Mouse (Mus musculus): ENCODE data around the gene Dlg2. TPM values are rescaled to one million over a fixed set of nuclear protein-coding genes. Genes with fewer than 3 reads are reported as not detected.

Dlg2 gene
- polyA plus RNA-seq, 1 experiment from 2014 or later, result 4.1 TPM

GRCm38 (mm10) chr7:92479748-92480147 lies 2003.3 kb downstream of the Dlg2 start:
- 72% methylated on average over 2 of the region's 2 CpGs for WGBS
- Histone ChIP-seq H3K9ac (no peak overlapping the region), H3K27me3 (replicated peaks) (no peaks in the 10 kb centered on the region), H3K36me3 (no peaks in the 10 kb centered on the region), H3K4me2 (no peak overlapping the region), H3K27ac (no peak overlapping the region), H3K9me3 (no peaks in the 10 kb centered on the region), H3K4me3 (replicated peaks) (no peak overlapping the region), H3K4me1 (no peaks in the 10 kb centered on the region)
- no peak for ATAC-seq (ENCODE audit: insufficient read depth, low FRiP score, low read depth)

GRCm38 (mm10) chr7:92483346-92483745 lies 2006.9 kb downstream of the Dlg2 start:
- H3K9me3 ChIP-seq, result no peaks in the 10 kb centered on the region
- no peak overlapping the region for H3K27ac ChIP-seq
- no peak overlapping the region for H3K4me2 ChIP-seq
- no peaks in the 10 kb centered on the region for H3K36me3 ChIP-seq
- WGBS, result 76% methylated on average over 3 of the region's 3 CpGs
- ATAC-seq (ENCODE audit: insufficient read depth, low FRiP score, low read depth), result no peak
- H3K27me3 ChIP-seq (replicated peaks), result no peaks in the 10 kb centered on the region
- H3K9ac ChIP-seq, result no peak overlapping the region
- no peaks in the 10 kb centered on the region for H3K4me1 ChIP-seq
- no peak overlapping the region for H3K4me3 ChIP-seq (replicated peaks)

GRCm38 (mm10) chr7:92485881-92486710 lies 2009.6 kb downstream of the Dlg2 start:
- H3K4me2 ChIP-seq, result no peak overlapping the region
- no peak for ATAC-seq (ENCODE audit: insufficient read depth, low FRiP score, low read depth)

GRCm38 (mm10) chr7:92486878-92487277 lies 2010.4 kb downstream of the Dlg2 start:
- H3K4me1 ChIP-seq, result no peaks in the 10 kb centered on the region
- H3K27ac ChIP-seq, result no peak overlapping the region
- H3K9ac ChIP-seq, result no peak overlapping the region
- H3K36me3 ChIP-seq, result no peaks in the 10 kb centered on the region
- H3K9me3 ChIP-seq, result no peaks in the 10 kb centered on the region
- H3K27me3 ChIP-seq (replicated peaks), result no peaks in the 10 kb centered on the region
- H3K4me3 ChIP-seq (replicated peaks), result no peak overlapping the region
- no peak overlapping the region for H3K4me2 ChIP-seq
- WGBS, result 81% methylated on average over 4 of the region's 4 CpGs
- no peak for ATAC-seq (ENCODE audit: insufficient read depth, low FRiP score, low read depth)

More at GRCm38 (mm10) chr7:92485881-92486710, 2009.6 kb downstream of the Dlg2 start:
- Histone ChIP-seq H3K9me3 (no peaks in the 10 kb centered on the region), H3K27ac (no peak overlapping the region), H3K9ac (no peak overlapping the region), H3K4me3 (replicated peaks) (no peak overlapping the region), H3K27me3 (replicated peaks) (no peaks in the 10 kb centered on the region), H3K4me1 (no peaks in the 10 kb centered on the region), H3K36me3 (no peaks in the 10 kb centered on the region)
- 36% methylated on average over 3 of the region's 3 CpGs for WGBS

- Histone ChIP-seq H3K4me3 (replicated peaks) (no peak overlapping the region), H3K27ac (no peak overlapping the region), H3K36me3 (no peaks in the 10 kb centered on the region), H3K9ac (no peak overlapping the region), H3K9me3 (no peaks in the 10 kb centered on the region), H3K4me2 (no peak overlapping the region), H3K27me3 (replicated peaks) (no peaks in the 10 kb centered on the region), H3K4me1 (no peaks in the 10 kb centered on the region)
- 90% methylated on average over 1 of the region's 1 CpGs for WGBS
- ATAC-seq (ENCODE audit: insufficient read depth, low FRiP score, low read depth), result no peak
Observed at GRCm38 (mm10) chr7:92492262-92492661, 2015.8 kb downstream of the Dlg2 start.

GRCm38 (mm10) chr7:92493521-92493920 lies 2017.0 kb downstream of the Dlg2 start:
- Histone ChIP-seq H3K27me3 (replicated peaks) (no peaks in the 10 kb centered on the region), H3K27ac (no peak overlapping the region), H3K9ac (no peak overlapping the region), H3K4me2 (no peak overlapping the region), H3K4me1 (no peaks in the 10 kb centered on the region), H3K36me3 (no peaks in the 10 kb centered on the region), H3K4me3 (replicated peaks) (no peak overlapping the region), H3K9me3 (no peaks in the 10 kb centered on the region)
- WGBS, result 68% methylated on average over 2 of the region's 2 CpGs
- ATAC-seq (ENCODE audit: insufficient read depth, low FRiP score, low read depth), result no peak

Other genes with a start within 250 kb of the Dlg2 start
- not detected in 2 replicates for gene Ccdc83, start 210.9 kb upstream of the Dlg2 start, polyA plus RNA-seq (2015; fragmentation: Nextera tagmentation; extraction: Ambion mirVana)
- gene Sytl2, start 174.4 kb upstream of the Dlg2 start, polyA plus RNA-seq (2015; fragmentation: Nextera tagmentation; extraction: Ambion mirVana), result 15.0 and 16.5 TPM in 2 replicates
- gene Ccdc89, start 50.1 kb upstream of the Dlg2 start, polyA plus RNA-seq (2015; fragmentation: Nextera tagmentation; extraction: Ambion mirVana), result 1.3 and 1.5 TPM in 2 replicates
- 36.4 and 38.7 TPM in 2 replicates for gene Crebzf, start 33.9 kb upstream of the Dlg2 start, polyA plus RNA-seq (2015; fragmentation: Nextera tagmentation; extraction: Ambion mirVana)
- 111 and 122 TPM in 2 replicates for gene Tmem126a, start 19.4 kb upstream of the Dlg2 start, polyA plus RNA-seq (2015; fragmentation: Nextera tagmentation; extraction: Ambion mirVana)
- 31.6 and 32.8 TPM in 2 replicates for gene Tmem126b, start 671 bp upstream of the Dlg2 start, polyA plus RNA-seq (2015; fragmentation: Nextera tagmentation; extraction: Ambion mirVana)